Mouse (Mus musculus) gastrocnemius, postnatal 36 days (tissue): ENCODE data around the gene Haao. TPM values are rescaled to one million over a fixed set of nuclear protein-coding genes. Genes with fewer than 3 reads are reported as not detected.

ENCODE experiments used
- DNase-seq, 2 experiments: peaks; one replicate each; pipeline ENCODE4 v3.0.0; 2022
- intact Hi-C: fragments of 180-260 bp; cut with DNase I; formaldehyde crosslinking; loops from one replicate; pipeline ENCODE4 v1.15.1; 2025
- total RNA-seq, 2 experiments: library from RNA; stranded (reverse); gene quantifications; 2 replicates each; pipeline ENCODE4 v1.2.3; 2021

Haao gene
- total RNA-seq, 2 experiments from 2014 or later, result not detected

DNA sequence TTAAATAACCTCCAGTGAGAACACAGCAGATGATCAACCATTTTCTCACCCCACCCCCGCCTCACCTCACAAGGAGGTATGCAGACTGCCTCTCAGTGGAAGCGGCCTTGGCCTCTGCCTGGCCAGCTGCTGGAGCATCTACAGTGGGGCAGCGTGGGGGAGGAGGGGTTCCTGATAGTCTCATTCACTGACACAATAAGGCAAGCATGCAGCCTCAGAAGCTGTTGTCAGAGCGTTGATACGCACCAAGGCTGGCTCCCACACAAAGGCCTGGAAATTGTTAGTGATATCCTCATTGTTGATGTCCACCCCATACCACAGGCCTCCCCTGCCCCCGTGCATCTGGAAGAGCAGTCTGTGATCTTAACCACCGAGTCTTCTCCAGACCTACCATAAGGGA, 4.0 kb downstream of the Haao start:
- intact Hi-C loops, result no loop called here
- no peak for DNase-seq

DNA sequence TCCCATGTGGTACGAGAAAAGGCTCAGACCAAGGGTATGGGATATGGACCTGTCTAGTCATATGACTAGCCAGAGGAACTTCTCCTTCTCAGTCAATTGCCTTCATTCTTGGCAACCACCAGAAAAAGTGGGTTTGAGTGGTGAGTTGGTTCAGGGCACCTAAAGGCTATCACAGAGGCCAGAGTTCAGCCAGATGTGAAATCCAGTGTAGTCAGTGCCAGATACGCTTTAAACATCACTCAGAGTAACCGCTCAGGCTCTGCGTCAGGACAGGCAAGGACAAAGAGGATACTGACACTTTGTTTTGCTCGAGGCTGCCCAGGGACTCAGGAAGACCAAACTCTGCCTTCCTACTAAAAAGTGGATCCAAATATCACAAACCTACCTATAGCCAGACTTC, 6.8 kb downstream of the Haao start:
- intact Hi-C loops, result no loop called here
- no peak for DNase-seq

DNA sequence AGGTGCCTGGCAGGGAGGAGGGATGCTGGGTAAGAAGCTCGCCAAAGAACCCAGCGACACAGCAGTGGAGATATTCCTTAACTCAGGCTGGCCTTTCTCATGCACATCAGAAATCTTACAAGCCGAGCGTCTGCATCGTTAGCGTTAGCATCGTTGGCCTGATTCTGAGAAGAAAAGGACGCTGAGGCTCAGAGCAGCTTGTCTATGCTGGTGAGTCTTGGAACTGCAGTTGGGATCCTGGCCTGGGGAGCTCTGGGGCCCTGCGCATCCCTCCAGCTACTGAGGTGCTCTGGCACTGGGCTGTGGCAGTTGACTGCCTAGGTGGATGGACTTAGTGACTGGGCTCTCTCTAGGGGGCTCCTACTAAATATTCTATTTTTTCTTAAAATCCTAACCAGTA, 8.6 kb downstream of the Haao start:
- intact Hi-C loops, result no loop called here
- DNase-seq, result no peak

DNA sequence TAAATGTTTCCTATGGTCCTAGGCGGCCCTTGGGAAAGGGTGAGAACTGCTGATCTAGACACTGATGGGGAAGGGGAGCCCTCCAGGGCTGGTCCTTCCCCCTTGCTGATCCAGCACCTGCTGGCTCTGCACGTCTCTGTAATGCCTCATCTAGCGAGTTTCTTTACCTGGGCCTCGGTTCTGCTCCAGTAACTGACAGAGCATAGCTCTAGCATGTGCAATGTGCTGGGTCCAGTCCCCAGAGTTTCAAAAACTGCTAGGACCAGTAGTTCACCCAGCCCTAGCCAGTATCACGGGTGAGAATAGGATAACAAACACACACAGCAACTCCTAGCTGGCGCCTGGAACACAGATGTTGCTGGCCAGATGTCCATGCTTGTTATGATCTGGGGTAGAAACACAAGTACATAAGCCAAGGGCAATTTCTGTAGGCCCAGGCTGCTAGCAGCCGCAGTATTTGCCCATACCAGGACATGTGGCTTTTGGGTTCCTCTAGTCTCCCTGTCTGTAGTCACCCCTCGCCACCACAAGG, 10.0 kb downstream of the Haao start:
- intact Hi-C loops, result no loop called here
- no peak for DNase-seq

DNA sequence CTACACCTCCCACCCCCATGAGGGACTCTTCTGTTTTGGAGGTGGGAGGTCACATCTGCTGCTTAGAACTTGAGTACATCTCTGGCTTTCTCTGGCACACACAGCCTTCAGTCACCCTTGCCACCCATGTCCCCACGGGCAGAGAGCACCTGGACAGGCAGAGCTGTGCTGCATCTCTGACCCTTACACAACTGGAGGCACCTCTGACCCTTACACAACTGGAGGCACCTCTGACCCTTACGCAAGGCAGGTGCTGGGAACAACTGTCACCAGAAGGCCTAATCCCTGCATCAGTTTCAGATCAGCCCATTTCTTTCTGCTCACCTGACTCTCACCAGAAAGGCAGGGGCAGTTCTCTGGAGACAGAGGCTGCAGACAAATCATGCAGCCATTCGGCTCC, 11.7 kb downstream of the Haao start:
- intact Hi-C loops, result no loop called here
- no peak for DNase-seq

DNA sequence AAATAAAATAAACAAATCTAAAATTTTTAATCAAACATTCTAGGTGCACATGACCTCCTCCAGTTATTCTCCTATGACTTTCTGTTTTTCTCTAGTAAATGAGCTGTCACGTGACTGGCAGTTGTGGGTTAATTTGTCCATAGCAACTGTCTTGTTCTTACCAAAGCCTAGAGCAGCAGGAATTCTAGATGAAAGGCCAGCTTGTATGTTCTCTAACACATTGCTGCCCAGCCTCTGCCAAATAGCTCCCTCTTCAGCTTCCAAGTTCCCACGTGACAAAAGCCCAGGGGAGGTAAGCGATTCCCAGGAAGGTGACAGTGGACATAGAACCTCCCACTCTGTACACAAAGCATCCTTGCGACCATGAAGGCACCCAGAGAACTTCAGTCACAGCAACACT, 13.6 kb downstream of the Haao start:
- intact Hi-C loops, result no loop called here
- DNase-seq, result no peak

DNA sequence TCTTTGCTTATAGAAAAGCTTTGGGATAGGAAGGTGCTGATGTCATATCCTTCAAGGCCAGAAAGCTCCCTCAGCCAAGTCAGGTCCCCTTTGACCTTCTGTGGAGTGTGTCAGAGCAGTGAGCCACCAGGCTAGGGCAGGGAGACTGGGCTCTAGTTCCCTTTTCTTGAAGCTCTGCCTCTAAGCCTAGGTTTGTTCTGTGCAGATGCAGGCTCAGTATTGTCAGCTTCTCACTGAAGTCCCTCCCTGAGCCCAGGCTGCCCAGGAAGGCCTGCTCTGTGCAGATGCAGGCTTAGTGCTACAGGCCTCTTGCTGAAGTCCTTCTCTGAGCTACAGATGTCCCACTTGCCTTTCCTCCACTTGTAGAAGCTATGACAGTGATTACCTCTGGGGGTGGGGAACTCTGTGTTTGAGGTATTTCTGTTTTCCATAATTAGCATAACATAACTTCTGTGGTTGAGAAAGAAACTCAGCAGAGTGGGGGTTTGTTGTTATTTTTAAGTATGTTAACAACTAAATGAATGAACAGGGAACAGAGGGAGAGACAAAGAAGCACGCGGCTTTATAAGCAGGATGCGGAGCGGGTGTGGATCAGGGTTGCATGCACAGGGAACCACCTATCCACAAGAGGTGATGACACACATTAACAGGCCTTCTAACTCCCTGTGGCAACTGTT, 17.0 kb downstream of the Haao start:
- DNase-seq, result no peak
- intact Hi-C loops, result no loop called here

DNA sequence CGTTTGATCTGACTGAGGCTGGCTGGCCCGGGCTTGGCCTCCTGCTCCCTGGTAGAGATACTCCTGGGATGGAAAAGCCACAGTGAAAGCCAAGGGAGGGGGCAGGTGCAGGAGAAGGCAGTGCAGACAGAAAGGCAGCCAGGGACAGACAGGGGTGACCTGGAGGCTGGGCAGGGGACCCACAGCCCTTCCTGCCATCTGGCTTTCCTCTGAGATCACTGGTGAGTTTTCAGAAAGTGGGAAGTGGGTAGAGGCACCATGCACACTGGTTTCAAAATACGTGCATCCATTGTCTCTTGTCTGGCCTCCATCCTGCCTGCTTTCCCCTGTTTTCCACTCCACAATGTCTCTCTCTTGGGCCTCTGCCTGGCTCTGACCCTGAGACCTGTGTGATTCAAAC, 18.4 kb downstream of the Haao start:
- intact Hi-C loops, result no loop called here
- no peak for DNase-seq

DNA sequence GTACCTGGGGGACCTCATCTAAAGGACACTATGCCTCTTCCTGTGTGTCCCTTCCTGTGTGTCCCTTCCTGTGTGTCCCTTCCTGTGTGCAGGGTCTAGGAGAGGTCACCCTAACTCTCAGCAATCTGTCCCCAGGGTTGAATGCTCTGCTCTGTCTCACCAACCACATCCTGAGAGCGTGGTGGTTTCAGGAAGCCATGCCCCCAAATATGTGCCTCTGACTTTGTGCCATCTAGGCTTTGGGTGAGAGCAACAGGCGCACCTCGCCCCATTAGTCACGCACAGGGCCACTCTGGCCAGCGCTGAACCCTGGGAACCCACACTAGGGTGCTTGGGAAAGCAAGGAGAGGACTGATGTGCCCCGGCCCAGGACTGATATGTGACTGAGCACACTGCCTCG, 23.9 kb downstream of the Haao start:
- intact Hi-C loops, result no loop called here
- DNase-seq, result no peak

DNA sequence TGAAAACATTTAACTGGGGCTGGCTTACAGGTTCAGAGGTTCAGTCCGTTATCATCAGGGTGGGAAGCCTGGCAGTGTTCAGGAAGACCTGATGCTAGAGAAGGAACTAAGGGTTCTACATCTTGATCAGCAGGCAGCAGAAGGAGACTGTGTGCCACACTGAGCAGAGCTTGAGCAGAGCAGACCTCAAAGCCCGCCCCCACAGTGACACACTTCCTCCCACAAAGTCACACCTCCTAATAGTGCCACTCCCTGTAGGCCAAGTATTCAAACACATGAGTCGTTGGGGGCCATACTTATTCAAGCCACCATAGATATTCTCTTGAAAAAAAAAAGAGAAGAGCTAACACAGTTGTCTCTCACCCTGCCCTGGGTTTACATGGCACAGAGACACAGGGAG, 25.9 kb downstream of the Haao start:
- intact Hi-C loops, result no loop called here
- no peak for DNase-seq

DNA sequence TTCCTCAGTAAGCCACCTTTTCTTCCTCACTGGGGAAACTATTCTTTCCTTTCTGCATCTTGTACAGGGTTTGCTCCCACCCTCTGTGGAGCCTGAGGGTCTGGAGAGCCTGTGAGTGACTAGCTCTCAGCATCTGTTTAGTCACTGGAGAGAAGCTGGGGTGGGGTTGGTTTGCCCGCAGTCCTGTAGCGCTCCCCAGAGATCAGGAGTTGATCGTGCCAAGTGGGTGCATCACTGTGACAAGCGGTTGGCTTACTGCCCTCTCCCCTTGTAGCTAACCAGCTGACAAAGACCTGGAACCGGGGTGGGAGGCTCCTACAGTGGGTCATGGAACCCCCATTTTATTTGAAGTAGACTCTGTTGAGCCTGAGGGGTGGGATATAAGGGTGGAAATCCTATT, 27.1 kb downstream of the Haao start:
- intact Hi-C loops, result no loop called here
- no peak for DNase-seq

DNA sequence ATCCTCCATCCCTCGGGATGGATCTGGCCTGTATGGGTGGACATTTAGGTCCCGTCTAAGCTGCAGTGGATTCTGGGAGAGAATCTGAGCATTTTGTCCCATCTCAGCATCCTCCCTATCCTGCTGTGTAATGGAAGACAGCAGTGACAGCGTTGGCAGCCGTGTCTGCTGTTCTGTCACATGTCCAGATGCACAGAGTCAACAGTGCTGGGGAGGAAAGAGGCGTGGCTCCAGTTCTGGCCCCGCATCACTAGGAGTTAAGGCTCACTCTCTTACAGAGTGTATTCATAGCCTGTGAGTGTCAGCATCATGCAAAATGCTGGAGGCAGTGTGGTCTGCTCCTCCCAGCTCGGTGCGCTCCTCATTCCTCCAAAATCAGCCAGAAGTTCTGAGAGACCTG, 28.3 kb downstream of the Haao start:
- DNase-seq, result no peak
- intact Hi-C loops, result no loop called here

DNA sequence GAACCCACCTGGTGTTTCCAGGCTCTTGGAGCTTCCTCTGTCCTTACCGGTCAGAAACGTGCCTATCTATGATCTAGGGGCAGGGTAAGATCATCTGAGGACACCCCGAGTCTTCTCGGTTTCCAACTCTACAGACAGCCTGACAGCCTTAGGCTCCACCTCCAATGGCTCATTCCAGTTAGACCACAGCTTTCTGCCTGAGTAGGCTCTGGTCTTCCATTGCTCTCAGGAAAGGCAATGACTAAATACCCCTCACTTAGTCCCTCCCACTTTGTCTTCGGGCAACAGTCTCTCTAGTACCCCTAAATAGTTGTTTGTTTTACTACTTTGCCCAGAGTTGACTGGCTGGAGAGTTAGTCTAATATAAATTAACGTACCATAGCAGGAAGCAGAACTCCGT, 30.8 kb downstream of the Haao start:
- DNase-seq, result no peak
- intact Hi-C loops, result no loop called here

DNA sequence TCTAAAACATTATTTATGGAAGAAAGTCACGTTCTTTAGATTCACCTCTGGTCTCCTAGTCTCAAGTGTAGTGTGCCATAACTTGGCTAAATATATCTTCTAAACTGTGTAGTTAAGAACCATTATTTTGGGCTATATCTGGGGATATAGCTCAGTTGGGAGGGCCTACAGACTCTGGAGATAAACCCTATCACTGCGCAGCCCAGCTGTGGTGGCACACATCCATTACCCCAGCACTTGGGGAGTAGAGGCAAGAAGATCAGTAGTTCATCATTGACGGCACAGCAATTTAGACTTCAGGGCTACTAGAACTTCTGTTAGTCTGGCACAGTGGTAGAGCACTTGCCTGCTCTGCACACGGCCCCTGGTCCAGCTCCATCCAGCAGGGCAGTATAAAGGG, 34.7 kb downstream of the Haao start:
- no peak for DNase-seq
- intact Hi-C loops, result no loop called here

DNA sequence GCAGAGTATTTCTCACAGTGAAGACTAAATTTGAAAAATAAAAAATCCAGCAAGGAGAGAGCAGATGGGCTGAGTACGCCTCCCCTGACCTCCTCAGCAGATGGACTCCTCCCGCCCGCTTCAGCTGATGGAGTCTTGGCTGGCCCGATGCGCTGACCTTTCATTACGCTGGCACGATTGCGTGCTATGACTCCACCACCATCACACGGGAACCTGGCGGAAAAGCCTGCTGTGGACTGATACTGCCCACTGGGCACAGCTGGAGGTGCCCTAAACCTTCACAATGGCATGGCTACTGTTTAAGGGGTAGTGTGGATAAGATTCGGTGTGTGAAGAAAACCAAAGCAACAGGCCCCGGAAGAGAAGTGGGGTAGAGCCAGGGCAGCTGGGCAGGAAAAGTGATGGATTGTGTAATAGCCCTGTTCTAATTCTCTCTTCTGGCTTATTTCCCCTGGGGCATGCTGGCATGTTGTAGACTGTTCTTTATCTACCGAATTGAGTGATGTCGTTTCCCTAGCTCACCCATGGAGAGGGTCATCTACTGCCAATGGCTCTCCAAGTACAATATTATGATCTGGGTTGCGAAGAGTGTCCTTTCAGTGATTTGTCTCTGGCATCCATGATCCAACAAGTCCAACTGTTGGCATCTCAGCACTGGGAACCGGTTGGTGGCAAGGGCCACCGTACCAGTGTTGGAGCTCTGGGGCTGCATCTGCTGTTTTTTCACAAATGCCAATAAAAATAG, 35.4 kb downstream of the Haao start:
- intact Hi-C loops, result no loop called here
- no peak for DNase-seq

DNA sequence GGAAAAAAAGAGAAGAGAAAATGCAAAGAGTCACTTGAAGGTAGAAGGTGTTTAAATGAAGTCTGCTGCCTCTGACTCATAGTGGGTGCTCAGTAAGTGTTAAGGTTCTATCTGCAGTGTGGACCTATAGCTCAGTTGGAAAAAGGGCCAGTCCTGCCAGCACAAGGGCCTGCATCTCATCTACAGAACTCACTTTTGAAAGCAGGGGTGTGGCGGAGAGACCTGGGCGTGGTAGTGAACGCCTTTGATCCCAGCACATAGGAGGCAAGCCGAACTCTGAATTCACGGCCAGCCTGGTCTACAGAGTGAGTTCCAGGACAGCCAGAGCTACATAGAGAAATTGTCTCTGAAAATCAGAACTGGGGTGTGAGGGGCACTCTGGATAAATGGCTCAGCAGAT, 37.5 kb downstream of the Haao start:
- intact Hi-C loops, result no loop called here
- DNase-seq, result no peak

DNA sequence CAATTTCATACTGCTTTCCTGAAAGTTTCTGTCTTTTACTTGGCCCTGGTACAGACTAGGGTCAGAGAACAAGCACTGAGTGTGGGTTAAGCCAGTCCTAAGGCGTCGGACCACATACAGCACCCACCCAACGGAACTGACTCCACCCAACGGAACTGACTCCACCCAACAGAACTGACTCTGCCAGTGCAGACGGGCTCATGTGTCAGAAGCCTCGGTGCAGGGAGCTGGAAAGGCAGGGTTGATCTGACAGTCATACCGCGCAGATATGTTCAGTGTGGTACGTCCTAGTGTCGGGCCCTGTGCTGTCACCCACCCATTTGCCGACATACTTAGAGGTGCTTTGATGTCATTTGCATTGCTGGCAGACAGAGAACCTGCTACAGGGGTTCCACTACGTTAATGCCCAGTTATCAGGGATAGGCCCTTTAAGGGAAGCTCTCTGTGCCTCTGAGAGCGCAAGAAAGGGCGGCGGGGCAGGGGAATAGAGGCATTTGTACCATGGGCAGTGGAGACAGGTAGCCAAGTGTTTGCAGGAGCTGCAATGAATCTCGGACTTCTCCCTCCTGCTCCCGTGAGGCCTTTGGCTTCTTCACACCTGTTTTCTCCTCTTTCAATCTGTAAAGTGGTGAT, 38.5 kb downstream of the Haao start:
- intact Hi-C loops, result loop anchor here (5.0 kb wide), 1 partner anchor 177 kb away; the partner anchor contains the start of gene Kcng3

DNA sequence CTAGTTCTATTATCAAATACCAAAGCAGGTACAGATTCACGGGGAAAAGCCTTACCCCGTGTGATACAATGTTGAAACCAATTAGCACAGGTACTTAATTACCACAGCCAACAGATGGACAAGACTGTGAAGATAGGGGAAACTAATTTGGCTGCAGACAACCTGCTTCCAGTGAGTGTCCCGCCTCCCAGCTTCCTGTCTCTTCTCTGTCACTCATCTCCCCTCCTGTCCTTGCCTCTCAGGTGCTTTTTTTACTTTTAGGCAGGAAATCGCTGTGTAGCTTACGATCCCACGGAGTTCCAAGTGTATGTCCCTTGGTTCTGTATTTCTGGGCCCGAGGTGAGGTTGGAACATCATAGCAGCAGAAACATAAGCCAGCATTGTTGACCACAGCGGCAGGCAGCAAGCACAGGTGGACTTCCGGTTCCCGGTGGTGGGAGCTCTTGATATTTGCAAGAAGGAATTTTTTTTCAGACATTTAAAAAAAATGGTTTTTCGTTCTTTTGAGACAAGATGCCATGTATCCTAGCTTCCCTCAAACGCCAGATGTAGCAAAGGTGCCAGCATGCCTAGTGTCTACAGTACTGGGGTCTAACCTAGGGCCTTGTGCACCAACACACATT, 39.2 kb downstream of the Haao start:
- no peak for DNase-seq
- intact Hi-C loops, result loop anchor here (5.0 kb wide), 1 partner anchor 176 kb away; the partner anchor contains the start of gene Kcng3

More for the DNA sequence above, 38.5 kb downstream of the Haao start:
- DNase-seq, result no peak

DNA sequence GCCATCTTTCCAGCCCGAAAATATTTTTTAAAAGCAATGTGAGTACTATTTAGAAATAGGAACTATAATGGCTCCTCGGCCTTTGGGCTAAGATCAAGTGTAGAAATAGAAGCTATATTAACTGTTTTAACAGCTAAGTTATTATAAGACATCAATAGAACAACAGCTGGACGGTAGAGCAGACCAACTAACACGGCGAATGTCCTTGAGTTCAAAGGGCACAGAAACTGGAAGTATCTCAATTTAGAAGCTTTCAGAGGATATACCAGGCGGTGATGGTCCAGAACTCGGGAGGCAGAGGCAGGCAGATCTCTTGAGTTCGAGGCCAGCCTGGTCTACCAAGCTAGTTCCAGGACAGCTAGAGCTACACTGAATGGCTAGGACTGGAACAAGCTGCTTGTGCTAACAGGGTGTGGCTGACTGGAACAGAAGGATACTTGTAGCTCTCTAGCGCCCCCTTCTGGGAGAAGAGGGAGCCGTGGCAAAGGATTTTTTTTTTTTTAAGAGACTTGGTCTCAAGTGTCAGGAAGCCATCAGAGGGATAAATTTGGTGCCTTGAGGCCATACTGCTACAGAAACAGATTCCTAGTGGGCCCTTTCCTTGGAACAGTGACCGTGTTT, 39.9 kb downstream of the Haao start:
- peak in 1 of 2 experiments; percentile 40 for DNase-seq
- intact Hi-C loops, result loop anchor here (5.0 kb wide), 1 partner anchor 176 kb away; the partner anchor contains the start of gene Kcng3

DNA sequence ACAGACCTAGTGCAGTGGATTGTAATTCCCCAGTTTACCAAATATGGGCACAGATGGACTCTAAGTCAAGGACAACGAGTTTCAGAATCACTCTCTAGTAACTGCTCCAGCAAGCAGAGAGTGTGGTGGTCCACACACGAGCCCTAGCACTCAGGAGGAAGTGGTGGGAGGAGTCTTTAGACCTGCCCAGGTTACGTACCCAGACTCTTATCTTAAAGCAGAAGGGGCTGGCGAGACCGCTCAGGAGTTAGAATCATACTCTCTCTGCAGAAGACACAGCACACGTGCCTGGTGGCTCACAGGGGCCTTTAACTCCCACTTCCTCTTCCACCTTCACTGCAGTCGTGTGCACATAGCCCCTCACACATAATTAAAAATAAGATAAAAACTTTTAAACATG, 40.4 kb downstream of the Haao start:
- intact Hi-C loops, result loop anchor here (5.0 kb wide), 1 partner anchor 175 kb away; the partner anchor contains the start of gene Kcng3
- DNase-seq, result no peak
